Mouse (Mus musculus): ENCODE measurements at regions not wholly inside any gene's neighbourhood (a gene's known extent, or its start where the extent isn't known, plus 50 kb on each side); places are given as distances from the start of the nearest gene placed in this dataset.

GRCm38 (mm10) chr10:66953248-66953975 is 142.5 kb upstream of the Jmjd1c start:
- Histone ChIP-seq H3K9me3 (ENCODE audit: control insufficient read depth, low read length) (no peaks in the 10 kb centered on the region), H3K4me3 (ENCODE audit: insufficient read depth in 1 of 2, low read depth in 2 of 2, low read length in 2 of 2) (no peak overlapping the region), H3K9ac (replicated peaks) (no peak overlapping the region), H3K4me2 (ENCODE audit: low read depth) (no peak overlapping the region), H3K27me3 (ENCODE audit: control insufficient read depth, insufficient read depth, low read length) (no peaks in the 10 kb centered on the region), H3K27ac (no peak overlapping the region), H3K36me3 (replicated peaks; ENCODE audit: control insufficient read depth, insufficient read depth, low read depth) (no peaks in the 10 kb centered on the region), H3K4me1 (replicated peaks; ENCODE audit: control insufficient read depth in 2 of 2, insufficient read depth in 2 of 2, low read length in 1 of 2) (no peaks in the 10 kb centered on the region)
- TF ChIP-seq CTCF (IDR thresholded peaks at IDR 0.05; ENCODE audit: low read depth) (no peak), EP300 (IDR thresholded peaks at IDR 0.05; ENCODE audit: low read depth) (no peak)
- DNase-seq (ENCODE audit: low read depth in 3 of 3, low spot score in 3 of 3) (no peak), ATAC-seq (ENCODE audit: insufficient read depth) (no peak)
- WGBS (ENCODE audit: insufficient replicate concordance) = 54% methylated on average over 10 of the region's 10 CpGs

- H3K27ac ChIP-seq = no peak overlapping the region
- no peaks in the 10 kb centered on the region for H3K36me3 ChIP-seq (replicated peaks; ENCODE audit: control insufficient read depth, insufficient read depth, low read depth)
- DNase-seq (ENCODE audit: low read depth in 3 of 3, low spot score in 3 of 3) = no peak
- H3K27me3 ChIP-seq (ENCODE audit: control insufficient read depth, insufficient read depth, low read length) = no peaks in the 10 kb centered on the region
- no peak overlapping the region for H3K4me2 ChIP-seq (ENCODE audit: low read depth)
- no peaks in the 10 kb centered on the region for H3K9me3 ChIP-seq (ENCODE audit: control insufficient read depth, low read length)
- no peak overlapping the region for H3K4me3 ChIP-seq (ENCODE audit: insufficient read depth in 1 of 2, low read depth in 2 of 2, low read length in 2 of 2)
- 41% methylated on average over 4 of the region's 4 CpGs for WGBS (ENCODE audit: insufficient replicate concordance)
- no peak overlapping the region for H3K9ac ChIP-seq (replicated peaks)
- no peaks in the 10 kb centered on the region for H3K4me1 ChIP-seq (replicated peaks; ENCODE audit: control insufficient read depth in 2 of 2, insufficient read depth in 2 of 2, low read length in 1 of 2)
- no peak for ATAC-seq (ENCODE audit: insufficient read depth)
- no peak for TF ChIP-seq CTCF (IDR thresholded peaks at IDR 0.05; ENCODE audit: low read depth)
- TF ChIP-seq EP300 (IDR thresholded peaks at IDR 0.05; ENCODE audit: low read depth) = no peak
Measured at GRCm38 (mm10) chr10:66953976-66954505, 141.9 kb upstream of the Jmjd1c start.

- ATAC-seq (ENCODE audit: insufficient read depth) = no peak
- WGBS (ENCODE audit: insufficient replicate concordance) = 46% methylated on average over 5 of the region's 5 CpGs
- no peak overlapping the region for H3K4me3 ChIP-seq (ENCODE audit: insufficient read depth in 1 of 2, low read depth in 2 of 2, low read length in 2 of 2)
Measured at GRCm38 (mm10) chr10:66955430-66955829, 140.5 kb upstream of the Jmjd1c start.

GRCm38 (mm10) chr10:66956619-66957018 is 139.3 kb upstream of the Jmjd1c start:
- Histone ChIP-seq H3K4me2 (ENCODE audit: low read depth) (no peak overlapping the region), H3K27ac (no peak overlapping the region), H3K36me3 (replicated peaks; ENCODE audit: control insufficient read depth, insufficient read depth, low read depth) (no peaks in the 10 kb centered on the region), H3K9me3 (ENCODE audit: control insufficient read depth, low read length) (no peaks in the 10 kb centered on the region), H3K27me3 (ENCODE audit: control insufficient read depth, insufficient read depth, low read length) (no peaks in the 10 kb centered on the region), H3K4me3 (ENCODE audit: insufficient read depth in 1 of 2, low read depth in 2 of 2, low read length in 2 of 2) (no peak overlapping the region), H3K9ac (replicated peaks) (no peak overlapping the region), H3K4me1 (replicated peaks; ENCODE audit: control insufficient read depth in 2 of 2, insufficient read depth in 2 of 2, low read length in 1 of 2) (no peaks in the 10 kb centered on the region)
- ATAC-seq (ENCODE audit: insufficient read depth) = no peak
- 71% methylated on average over 4 of the region's 4 CpGs for WGBS (ENCODE audit: insufficient replicate concordance)
- DNase-seq (ENCODE audit: low read depth in 3 of 3, low spot score in 3 of 3) = no peak
- TF ChIP-seq EP300 (IDR thresholded peaks at IDR 0.05; ENCODE audit: low read depth) (no peak), CTCF (IDR thresholded peaks at IDR 0.05; ENCODE audit: low read depth) (no peak)

More at GRCm38 (mm10) chr10:66955430-66955829, 140.5 kb upstream of the Jmjd1c start:
- H3K4me2 ChIP-seq (ENCODE audit: low read depth) = no peak overlapping the region
- no peak for DNase-seq (ENCODE audit: low read depth in 3 of 3, low spot score in 3 of 3)
- no peak overlapping the region for H3K27ac ChIP-seq
- TF ChIP-seq CTCF (IDR thresholded peaks at IDR 0.05; ENCODE audit: low read depth) = no peak
- no peaks in the 10 kb centered on the region for H3K27me3 ChIP-seq (ENCODE audit: control insufficient read depth, insufficient read depth, low read length)
- H3K9ac ChIP-seq (replicated peaks) = no peak overlapping the region
- H3K9me3 ChIP-seq (ENCODE audit: control insufficient read depth, low read length) = no peaks in the 10 kb centered on the region
- no peaks in the 10 kb centered on the region for H3K36me3 ChIP-seq (replicated peaks; ENCODE audit: control insufficient read depth, insufficient read depth, low read depth)
- no peaks in the 10 kb centered on the region for H3K4me1 ChIP-seq (replicated peaks; ENCODE audit: control insufficient read depth in 2 of 2, insufficient read depth in 2 of 2, low read length in 1 of 2)

GRCm38 (mm10) chr10:66957373-66957772 is 138.6 kb upstream of the Jmjd1c start:
- Histone ChIP-seq H3K27me3 (ENCODE audit: control insufficient read depth, insufficient read depth, low read length) (no peaks in the 10 kb centered on the region), H3K27ac (no peak overlapping the region), H3K36me3 (replicated peaks; ENCODE audit: control insufficient read depth, insufficient read depth, low read depth) (no peaks in the 10 kb centered on the region), H3K9me3 (ENCODE audit: control insufficient read depth, low read length) (no peaks in the 10 kb centered on the region), H3K4me2 (ENCODE audit: low read depth) (no peak overlapping the region), H3K9ac (replicated peaks) (no peak overlapping the region), H3K4me3 (ENCODE audit: insufficient read depth in 1 of 2, low read depth in 2 of 2, low read length in 2 of 2) (no peak overlapping the region), H3K4me1 (replicated peaks; ENCODE audit: control insufficient read depth in 2 of 2, insufficient read depth in 2 of 2, low read length in 1 of 2) (no peaks in the 10 kb centered on the region)
- 57% methylated on average over 4 of the region's 4 CpGs for WGBS (ENCODE audit: insufficient replicate concordance)
- ATAC-seq (ENCODE audit: insufficient read depth) (no peak), DNase-seq (ENCODE audit: low read depth in 3 of 3, low spot score in 3 of 3) (no peak)
- no peak for TF ChIP-seq EP300 (IDR thresholded peaks at IDR 0.05; ENCODE audit: low read depth)
- no peak for TF ChIP-seq CTCF (IDR thresholded peaks at IDR 0.05; ENCODE audit: low read depth)

All from liver, embryonic 14.5 days (tissue).